Mouse (Mus musculus) T-helper 2 cell (primary cell): ENCODE data around the gene Gse1.

Experiments used
- in situ Hi-C: fragments of 300-600 bp; cut with MboI, MseI; formaldehyde crosslinking; loops from one replicate; pipeline ENCODE4 v1.15.1; 2025; ENCODE audit warnings: high pct_unique_total_duplicates

Gene Gse1

GRCm38 (mm10) chr8:120439309-120439708 is 211.1 kb downstream of the Gse1 start:
- in situ Hi-C loops: no loop called here

GRCm38 (mm10) chr8:120440739-120441138 is 212.5 kb downstream of the Gse1 start:
- in situ Hi-C loops: no loop called here

- in situ Hi-C loops: no loop called here
Measured at GRCm38 (mm10) chr8:120441637-120442036, 213.4 kb downstream of the Gse1 start.

GRCm38 (mm10) chr8:120442306-120443003 is 214.2 kb downstream of the Gse1 start:
- in situ Hi-C loops: no loop called here

- in situ Hi-C loops: no loop called here
Measured at GRCm38 (mm10) chr8:120445249-120445648, 217.0 kb downstream of the Gse1 start.

- in situ Hi-C loops: no loop called here
Measured at GRCm38 (mm10) chr8:120448131-120448530, 219.9 kb downstream of the Gse1 start.

- in situ Hi-C loops: no loop called here
Measured at GRCm38 (mm10) chr8:120449139-120449538, 220.9 kb downstream of the Gse1 start.

GRCm38 (mm10) chr8:120449608-120450031 is 221.4 kb downstream of the Gse1 start:
- in situ Hi-C loops: no loop called here

GRCm38 (mm10) chr8:120452111-120452510 is 223.9 kb downstream of the Gse1 start:
- in situ Hi-C loops: no loop called here

GRCm38 (mm10) chr8:120454404-120454803 is 226.1 kb downstream of the Gse1 start:
- in situ Hi-C loops: no loop called here

- in situ Hi-C loops: no loop called here
Measured at GRCm38 (mm10) chr8:120460375-120460774, 232.1 kb downstream of the Gse1 start.

GRCm38 (mm10) chr8:120462119-120462551 is 233.9 kb downstream of the Gse1 start:
- in situ Hi-C loops: no loop called here

GRCm38 (mm10) chr8:120462611-120463010 is 234.4 kb downstream of the Gse1 start:
- in situ Hi-C loops: no loop called here

GRCm38 (mm10) chr8:120463918-120464584 is 235.8 kb downstream of the Gse1 start:
- in situ Hi-C loops: no loop called here

- in situ Hi-C loops: no loop called here
Measured at GRCm38 (mm10) chr8:120464585-120464937, 236.3 kb downstream of the Gse1 start.

- in situ Hi-C loops: no loop called here
Measured at GRCm38 (mm10) chr8:120465710-120466109, 237.5 kb downstream of the Gse1 start.

GRCm38 (mm10) chr8:120466266-120466665 is 238.0 kb downstream of the Gse1 start:
- in situ Hi-C loops: no loop called here

- in situ Hi-C loops: no loop called here
Measured at GRCm38 (mm10) chr8:120467598-120467997, 239.3 kb downstream of the Gse1 start.

GRCm38 (mm10) chr8:120470170-120470569 is 241.9 kb downstream of the Gse1 start:
- in situ Hi-C loops: no loop called here

- in situ Hi-C loops: no loop called here
Measured at GRCm38 (mm10) chr8:120471166-120471565, 242.9 kb downstream of the Gse1 start.

- in situ Hi-C loops: no loop called here
Measured at GRCm38 (mm10) chr8:120471752-120472151, 243.5 kb downstream of the Gse1 start.

- in situ Hi-C loops: no loop called here
Measured at GRCm38 (mm10) chr8:120472230-120472629, 244.0 kb downstream of the Gse1 start.

- in situ Hi-C loops: no loop called here
Measured at GRCm38 (mm10) chr8:120473729-120474364, 245.6 kb downstream of the Gse1 start.
